Mouse (Mus musculus): ENCODE data around the gene Olfr1198.

Gene Olfr1198

DNA sequence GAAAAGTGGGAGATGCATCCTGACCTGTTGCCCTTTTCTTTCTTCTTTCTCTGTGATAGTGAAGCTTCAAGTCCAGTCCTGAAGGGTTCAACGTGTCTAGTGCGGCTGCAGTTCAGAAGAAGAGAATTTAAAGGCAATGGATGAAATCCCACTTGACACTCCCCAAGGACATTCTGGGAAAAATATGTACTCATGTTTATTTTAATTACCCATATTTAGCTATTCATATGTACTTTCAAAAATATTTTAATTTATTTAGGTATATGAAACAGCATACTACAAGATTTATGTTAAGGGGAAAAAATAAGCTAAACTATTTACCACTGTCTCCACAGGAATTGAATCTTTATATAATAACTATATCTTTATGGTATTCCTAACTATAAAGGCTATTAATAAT is at the start of gene Olfr1198:
Gene Olfr1198, minus strand, starts transcription at position 101 of the 400 bp plus-strand sequence.
- no peak for DNase-seq (ENCODE audit: low read depth, low spot score)

DNA sequence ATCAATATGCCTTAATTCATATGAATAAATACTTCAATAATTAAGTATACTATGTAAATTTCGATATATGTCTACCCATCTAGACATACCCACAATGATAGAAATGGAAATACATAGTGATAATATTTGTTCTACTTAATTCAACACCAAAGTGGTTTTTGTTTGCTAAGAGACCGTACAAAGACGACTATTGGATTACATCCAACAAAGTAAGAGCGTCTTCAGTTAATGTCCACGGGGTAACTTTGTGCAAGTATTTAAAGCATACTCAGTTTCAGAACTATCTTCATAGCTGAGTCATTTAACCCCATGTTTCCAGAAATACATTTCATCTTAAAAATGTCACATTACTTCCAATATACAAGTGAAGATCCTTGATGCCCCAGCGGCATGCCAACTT is 41.6 kb upstream of the Olfr1198 start, which contains the start of gene Olfr1201:
Gene Olfr1201, plus strand, starts transcription at position 301 of the 400 bp plus-strand sequence.
- DNase-seq (ENCODE audit: low read depth, low spot score) = no peak

DNA sequence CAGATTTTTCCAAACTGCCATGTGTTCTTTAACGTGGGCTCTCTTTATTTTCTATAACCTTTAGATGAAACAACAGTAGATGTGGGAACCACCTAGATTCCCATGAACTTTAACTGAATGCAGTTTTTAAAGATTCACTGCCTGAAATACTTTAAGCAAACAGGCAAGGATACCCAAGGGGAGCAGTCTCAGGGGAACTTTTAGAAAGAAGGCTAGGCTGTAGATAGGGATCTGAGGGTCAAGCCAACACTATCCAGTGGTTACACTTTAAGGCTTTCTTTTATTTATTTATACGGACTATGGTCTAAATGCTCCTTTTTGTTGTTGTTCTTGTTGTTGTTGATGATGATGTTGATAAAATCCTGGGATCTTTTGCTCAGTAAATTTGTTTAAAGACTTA is 19.2 kb upstream of the Olfr1198 start, which contains the start of gene Olfr1200:
Gene Olfr1200, minus strand, starts transcription at position 101 of the 400 bp plus-strand sequence.
- DNase-seq (ENCODE audit: low read depth, low spot score) = no peak

DNA sequence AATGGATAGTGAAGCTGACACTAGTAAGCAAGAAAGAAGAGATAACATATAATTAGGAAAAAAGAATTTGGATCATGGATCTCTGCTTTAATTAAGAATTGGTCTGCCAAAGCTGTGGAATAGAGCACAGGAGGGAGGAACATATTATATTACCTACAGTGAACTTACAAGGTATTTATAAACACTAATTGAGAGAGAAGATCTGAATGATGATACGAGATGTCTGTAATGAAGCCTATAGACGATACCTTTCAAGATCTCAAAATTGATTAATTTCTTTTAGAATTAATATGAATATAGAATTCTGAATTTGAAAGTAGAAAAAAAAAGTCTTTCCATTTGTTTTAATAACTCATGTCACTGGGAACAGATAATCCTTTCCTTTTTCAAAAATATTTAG is 9.2 kb upstream of the Olfr1198 start, which contains the start of gene Olfr1199:
Gene Olfr1199, minus strand, starts transcription at position 101 of the 400 bp plus-strand sequence.
- no peak for DNase-seq (ENCODE audit: low read depth, low spot score)

DNA sequence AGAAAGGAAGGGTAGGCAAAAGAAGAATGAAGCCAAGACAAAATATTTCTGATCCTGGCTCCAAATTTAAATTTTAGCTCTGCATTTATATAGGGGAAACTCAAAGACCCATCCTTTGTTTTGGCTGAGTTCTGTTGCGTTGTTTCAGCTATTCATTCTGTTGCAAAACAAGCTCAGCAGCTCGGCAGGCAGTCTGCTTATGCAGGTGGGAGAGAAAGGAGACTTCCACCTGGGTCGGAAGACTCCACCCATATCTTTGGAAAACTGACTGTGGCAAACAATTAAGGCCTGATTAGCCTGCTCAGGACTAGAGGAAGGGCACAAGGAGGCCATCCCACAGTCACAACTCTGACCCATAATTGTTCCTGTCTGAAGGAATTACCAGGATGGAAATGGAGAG is 7.8 kb downstream of the Olfr1198 start:
- no peak for DNase-seq (ENCODE audit: low read depth, low spot score)

DNA sequence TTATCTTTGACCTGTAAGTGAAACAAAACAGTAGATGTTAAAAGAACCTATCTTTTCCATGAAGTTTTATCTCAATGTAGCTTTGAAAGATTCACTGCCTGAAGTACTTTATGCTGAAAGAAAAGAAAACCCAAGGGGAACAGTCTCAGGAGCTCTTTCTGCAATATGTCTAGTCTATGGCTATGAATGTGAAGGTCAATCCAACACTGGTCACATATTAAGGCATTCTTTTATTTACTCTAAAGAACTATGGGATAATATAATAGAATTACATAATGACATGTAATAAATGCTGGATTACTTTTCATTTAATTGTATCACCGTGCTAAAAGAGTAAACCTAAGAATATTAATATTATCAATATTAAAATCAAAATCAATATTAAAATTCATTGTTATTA is 18.9 kb downstream of the Olfr1198 start, which contains the start of gene Olfr1197:
Gene Olfr1197, minus strand, starts transcription at position 101 of the 400 bp plus-strand sequence.
- DNase-seq (ENCODE audit: low read depth, low spot score) = no peak

DNA sequence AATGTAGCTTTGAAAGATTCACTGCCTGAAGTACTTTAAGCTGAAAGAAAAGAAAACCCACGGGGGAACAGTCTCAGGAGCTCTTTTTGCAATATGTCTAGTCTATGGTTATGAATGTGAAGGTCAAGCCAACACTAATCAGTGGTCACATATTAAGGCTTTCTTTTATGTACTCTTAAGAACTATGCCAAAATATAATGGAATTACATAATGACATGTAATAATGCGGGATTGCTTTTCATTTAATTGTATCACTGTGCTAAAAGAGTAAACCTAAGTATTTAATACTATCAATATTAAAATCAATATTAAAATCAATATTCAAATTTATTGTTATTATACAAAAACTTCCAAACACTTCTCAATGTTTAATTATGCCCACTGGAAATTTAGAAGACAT is 46.7 kb downstream of the Olfr1198 start, which contains the start of gene Olfr1196:
Gene Olfr1196, minus strand, starts transcription at position 101 of the 400 bp plus-strand sequence.
- DNase-seq (ENCODE audit: low read depth, low spot score) = no peak

Measured in CD4-positive, CD25-positive, alpha-beta regulatory T cell, adult 2 months (primary cell).